Mouse (Mus musculus): Measurements from ENCODE around the gene Cyyr1. TPM values are rescaled to one million over a fixed set of nuclear protein-coding genes. Genes with fewer than 3 reads are reported as not detected.
"Not testable (repeated sequence)": the region's sequence is repeated elsewhere in the genome, so short reads cannot be mapped to it uniquely, and the experiment has no call there.

The Cyyr1 gene
- 1 to 10 TPM; 4.6 to 5.0 (median 4.9) TPM for total RNA-seq (2022)

- DNase-seq (ENCODE audit: low spot score in 2 of 2), result not testable (repeated sequence)
Observed at GRCm38 (mm10) chr16:85553297-85553696, at the start of gene Cyyr1. TSS of gene Cyyr1 (minus strand) at chr16:85553397.

GRCm38 (mm10) chr16:85588844-85589243 lies 35.6 kb upstream of the Cyyr1 start:
- DNase-seq (ENCODE audit: low spot score in 2 of 2), result no peak

DNA sequence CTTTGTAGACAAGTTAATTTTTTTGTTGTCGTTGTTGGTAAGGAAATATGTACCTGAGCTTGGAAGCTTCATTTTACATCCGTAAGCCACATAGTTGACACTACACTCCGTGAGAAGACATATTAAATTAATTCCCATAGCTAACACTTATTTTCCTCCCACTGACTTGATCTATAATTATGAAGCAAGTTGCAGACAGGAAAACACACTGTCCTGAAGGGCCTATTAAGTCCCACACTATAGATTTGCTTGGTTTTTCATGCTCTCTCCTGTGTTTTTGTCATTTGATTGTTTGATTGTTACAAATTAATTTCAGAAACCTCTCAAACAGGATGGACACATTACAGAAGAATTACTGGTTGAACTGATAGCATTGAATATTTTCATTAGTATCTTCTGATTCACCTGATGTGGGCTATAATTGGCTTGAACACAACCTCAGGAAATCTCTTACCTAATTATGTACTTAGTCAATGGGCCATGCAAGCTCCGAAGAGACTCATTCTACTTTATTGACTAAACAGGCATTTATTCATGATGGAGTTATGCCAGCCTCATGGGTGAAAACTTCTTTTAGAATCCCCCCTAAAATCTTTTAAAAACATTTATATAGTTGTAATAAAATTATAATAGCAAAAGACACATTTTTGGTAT lies 34.5 kb upstream of the Cyyr1 start:
- no peak for DNase-seq (ENCODE audit: low spot score in 2 of 2)

DNA sequence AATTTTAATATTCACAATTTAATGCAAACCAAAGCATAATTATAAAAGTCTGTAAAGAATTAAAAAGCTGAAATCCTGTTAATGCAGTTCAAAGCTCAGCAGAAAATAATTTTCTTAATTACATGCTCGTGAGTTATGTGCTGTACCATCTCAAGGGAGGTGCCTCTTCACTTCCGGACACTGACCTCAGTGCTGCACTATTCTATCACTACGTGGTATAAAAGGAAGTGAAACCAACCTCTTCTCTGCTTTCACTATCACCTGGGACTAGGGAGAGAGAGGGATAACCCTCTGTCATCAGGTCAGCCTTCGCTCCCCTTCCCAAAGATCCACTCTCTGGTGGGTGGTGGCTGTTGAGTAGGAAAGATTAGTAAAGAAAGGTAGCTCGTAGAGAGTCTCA lies 13.3 kb upstream of the Cyyr1 start:
- DNase-seq (ENCODE audit: low spot score in 2 of 2), result no peak

DNA sequence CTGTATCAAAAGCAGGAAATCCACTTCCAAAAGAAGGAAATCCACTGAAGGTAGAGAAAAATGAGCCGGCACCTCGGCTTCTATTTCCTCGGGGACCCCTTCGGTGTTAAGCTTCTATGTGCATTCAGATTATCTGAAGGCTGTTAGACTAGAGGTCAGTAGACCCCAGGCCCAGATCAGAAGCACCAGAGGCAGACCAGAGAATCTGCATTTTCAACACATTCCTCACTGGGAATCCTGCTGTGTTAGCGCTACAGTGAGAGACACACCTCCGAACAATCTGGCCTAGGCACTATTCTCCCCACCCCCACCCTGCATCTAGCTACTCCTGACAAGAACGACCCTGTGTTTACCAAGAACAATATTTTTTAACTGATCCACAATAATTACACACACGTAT lies 641 bp upstream of the Cyyr1 start:
- no peak for DNase-seq (ENCODE audit: low spot score in 2 of 2)

DNA sequence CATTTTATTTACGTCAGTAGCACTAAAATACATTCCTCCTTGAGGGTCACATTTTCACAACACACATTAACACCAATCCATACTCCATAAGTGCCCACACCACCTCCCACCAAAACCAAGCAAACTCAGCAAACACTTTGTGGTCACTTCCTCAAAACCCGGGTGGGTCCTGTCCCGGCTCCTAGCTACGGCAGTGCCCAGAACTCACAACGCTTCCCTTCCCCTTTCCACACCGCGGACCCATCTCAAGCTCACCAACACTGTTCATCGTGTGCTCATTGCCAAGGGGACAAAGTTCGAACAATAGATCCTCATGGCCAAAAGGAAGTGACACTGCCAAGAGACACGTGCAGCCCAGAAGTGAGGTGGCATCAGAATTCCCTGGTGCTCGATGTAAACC lies 1.2 kb downstream of the Cyyr1 start:
- not testable (repeated sequence) for DNase-seq (ENCODE audit: low spot score in 2 of 2)

DNA sequence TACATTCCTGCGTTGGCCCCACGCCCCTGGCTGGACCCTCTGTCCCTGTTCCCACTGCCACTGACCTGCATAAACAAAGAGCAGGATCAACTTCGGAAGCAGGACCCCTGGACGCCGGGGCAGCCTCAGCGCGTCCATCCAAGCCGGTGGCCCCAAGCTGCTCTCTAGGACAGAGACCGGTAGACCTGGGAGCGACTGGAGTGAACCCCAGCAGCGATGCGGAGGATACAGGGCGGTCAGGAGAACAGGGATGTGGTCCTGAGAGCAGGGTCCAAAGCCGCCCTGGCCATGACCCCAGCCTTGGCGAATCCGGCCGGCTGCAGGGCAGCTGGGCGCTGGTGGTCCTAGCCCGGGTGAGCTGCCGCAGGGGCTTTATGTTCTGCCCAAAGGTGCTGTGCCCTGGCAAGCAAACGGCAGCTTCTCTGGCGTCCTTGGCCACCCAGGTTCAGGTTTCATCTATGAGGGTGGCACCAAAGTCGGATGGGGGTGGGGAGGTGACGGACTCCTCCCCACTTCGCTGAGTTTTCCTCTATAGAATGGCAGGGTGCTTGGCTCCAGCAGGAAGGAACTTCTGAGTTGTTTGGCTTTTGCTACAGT lies 3.1 kb downstream of the Cyyr1 start:
- DNase-seq (ENCODE audit: low spot score in 2 of 2), result no peak

GRCm38 (mm10) chr16:85546519-85546918 lies 6.7 kb downstream of the Cyyr1 start:
- no peak for DNase-seq (ENCODE audit: low spot score in 2 of 2)

- DNase-seq (ENCODE audit: low spot score in 2 of 2), result no peak
Observed at GRCm38 (mm10) chr16:85541676-85542273, 11.4 kb downstream of the Cyyr1 start.

DNA sequence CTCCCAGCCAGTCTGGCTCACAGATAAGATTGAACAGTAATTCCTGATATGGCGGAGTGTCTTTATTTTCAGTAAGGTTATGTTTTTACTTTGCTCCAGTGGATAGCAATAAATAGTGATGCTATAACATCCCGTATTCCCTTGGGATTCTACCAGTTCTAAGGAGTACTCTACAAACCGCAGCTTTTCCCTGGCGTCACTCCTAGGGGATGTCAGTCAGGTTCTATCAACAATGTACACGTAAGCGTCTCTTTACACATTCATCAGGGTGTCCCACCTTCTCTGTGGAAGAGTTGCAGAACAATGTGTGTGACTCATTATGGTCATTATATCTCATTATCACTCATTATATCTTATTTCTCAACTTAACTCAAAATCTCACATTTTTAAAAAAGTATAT lies 12.2 kb downstream of the Cyyr1 start:
- no peak for DNase-seq (ENCODE audit: low spot score in 2 of 2)

GRCm38 (mm10) chr16:85538367-85538766 lies 14.8 kb downstream of the Cyyr1 start:
- no peak for DNase-seq (ENCODE audit: low spot score in 2 of 2)

GRCm38 (mm10) chr16:85536075-85536474 lies 17.1 kb downstream of the Cyyr1 start:
- no peak for DNase-seq (ENCODE audit: low spot score in 2 of 2)

DNA sequence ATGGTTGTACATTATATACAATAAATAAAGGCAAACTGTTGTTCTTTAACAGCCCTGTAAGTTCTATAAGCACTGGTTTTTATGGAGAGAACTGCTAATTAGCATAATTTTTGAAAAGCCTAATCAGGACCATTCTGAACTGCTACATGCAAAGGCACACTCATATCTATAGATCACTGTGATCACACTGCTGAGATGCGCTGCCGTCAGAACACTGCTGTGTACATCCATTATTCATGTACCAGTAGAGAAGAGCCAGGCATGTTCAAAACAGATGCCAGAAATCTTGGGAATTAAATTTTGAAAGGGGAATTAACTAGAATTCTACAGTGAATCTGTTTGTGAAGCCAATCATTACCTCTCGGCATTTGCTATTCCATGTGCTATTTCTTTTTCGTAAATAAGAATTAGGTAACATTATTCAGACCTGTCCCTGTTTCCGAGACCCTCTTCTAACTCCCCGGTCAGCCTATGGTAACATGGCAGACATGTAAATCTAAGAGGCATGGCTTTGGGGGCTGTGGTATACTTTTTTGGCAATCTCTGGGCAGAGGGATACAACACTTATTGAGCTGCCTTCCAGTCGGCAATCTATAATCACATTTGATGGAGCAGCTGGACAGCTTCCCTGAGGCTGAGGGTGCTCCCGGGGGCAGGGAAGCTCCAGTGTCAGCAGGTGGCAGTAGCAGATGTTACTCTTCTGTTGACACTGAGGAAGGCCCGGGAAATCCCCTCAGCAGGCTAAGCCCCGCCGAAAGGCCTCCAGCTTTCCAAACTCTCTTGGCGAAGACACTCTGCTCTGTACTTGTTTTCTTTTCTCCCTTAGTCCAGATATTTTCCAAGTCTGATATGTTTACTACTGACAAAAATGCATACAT lies 25.2 kb downstream of the Cyyr1 start:
- no peak for DNase-seq (ENCODE audit: low spot score in 2 of 2)

DNA sequence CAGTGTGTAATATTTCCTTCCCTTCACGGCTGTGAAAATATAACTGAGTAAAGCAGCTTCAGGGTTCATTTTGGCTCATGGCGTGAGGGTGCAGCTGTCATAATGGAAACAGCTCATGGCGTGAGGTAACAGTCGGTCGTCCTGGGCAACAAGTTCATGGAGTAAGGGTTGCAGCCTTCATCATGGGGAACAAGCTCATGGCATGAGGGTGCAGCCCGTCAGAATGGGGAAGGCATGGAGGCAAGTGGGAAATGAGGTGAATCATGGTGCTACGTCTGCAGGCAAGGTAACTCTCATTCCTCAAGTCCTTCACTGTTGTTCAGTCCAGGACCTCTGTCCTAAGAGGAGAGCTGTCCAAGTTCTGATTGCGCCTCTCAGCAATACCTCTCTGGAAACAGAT lies 28.6 kb downstream of the Cyyr1 start:
- DNase-seq (ENCODE audit: low spot score in 2 of 2), result no peak

GRCm38 (mm10) chr16:85507264-85507663 lies 45.9 kb downstream of the Cyyr1 start:
- DNase-seq (ENCODE audit: low spot score in 2 of 2), result no peak

- no peak for DNase-seq (ENCODE audit: low spot score in 2 of 2)
Observed at GRCm38 (mm10) chr16:85505108-85505507, 48.1 kb downstream of the Cyyr1 start.

- no peak for DNase-seq (ENCODE audit: low spot score in 2 of 2)
Observed at GRCm38 (mm10) chr16:85503416-85503815, 49.8 kb downstream of the Cyyr1 start.

DNA sequence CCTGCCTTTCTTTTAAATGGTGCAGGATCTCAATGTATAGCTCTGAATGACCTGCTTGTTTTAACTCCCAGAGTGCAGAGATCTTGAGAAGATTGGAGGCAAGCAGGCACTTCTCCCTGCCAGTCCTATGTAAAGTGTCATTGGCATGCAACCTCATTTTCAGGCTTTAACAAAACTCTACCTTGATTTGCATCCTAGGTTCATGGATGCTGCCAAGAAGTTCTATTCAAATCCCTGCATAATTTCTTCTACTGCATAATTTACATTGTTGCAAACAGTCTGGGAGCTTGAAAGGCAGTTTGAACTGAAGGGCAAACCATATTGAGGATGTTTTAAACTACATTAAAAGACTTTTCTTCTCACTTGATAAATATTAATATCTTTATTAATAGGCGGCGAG lies 57.4 kb downstream of the Cyyr1 start:
- no peak for DNase-seq (ENCODE audit: low spot score in 2 of 2)

- DNase-seq (ENCODE audit: low spot score in 2 of 2), result peak; percentile 19 to 23
Observed at GRCm38 (mm10) chr16:85488105-85488607, 65.0 kb downstream of the Cyyr1 start.

GRCm38 (mm10) chr16:85487266-85487665 lies 65.9 kb downstream of the Cyyr1 start:
- no peak for DNase-seq (ENCODE audit: low spot score in 2 of 2)

DNA sequence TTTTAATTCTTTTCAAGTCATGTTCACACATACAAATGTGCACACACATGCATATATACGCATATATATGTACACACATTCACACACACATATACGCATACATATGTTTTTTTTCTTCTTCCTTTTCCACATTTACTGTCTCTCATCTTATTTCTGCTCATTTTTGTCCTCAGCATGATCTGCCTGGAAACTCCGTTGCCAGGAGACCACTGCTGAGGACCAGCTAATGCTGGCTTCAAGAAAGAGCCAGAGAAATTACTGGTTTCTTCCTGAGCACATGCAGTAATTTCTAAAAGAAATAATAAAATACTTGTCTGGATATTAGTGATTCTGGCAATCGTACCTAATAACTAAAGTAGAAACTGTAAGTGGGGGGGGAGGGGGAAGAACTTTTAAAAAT lies 68.6 kb downstream of the Cyyr1 start:
- no peak for DNase-seq (ENCODE audit: low spot score in 2 of 2)

- DNase-seq (ENCODE audit: low spot score in 2 of 2), result no peak
Observed at GRCm38 (mm10) chr16:85474552-85475071, 78.6 kb downstream of the Cyyr1 start.

All from layer of hippocampus, adult 8-10 months (tissue).